Mouse (Mus musculus) left cerebral cortex, postnatal 4 days (tissue): ENCODE results near the gene Fbxw11. TPM values are rescaled to one million over a fixed set of nuclear protein-coding genes. Genes with fewer than 3 reads are reported as not detected.

Experiments used
- DNase-seq: peaks from one replicate; pipeline ENCODE4 v3.0.0-alpha.2; 2022
- intact Hi-C: fragments of 180-260 bp; cut with DNase I; formaldehyde crosslinking; loops from one replicate; pipeline ENCODE4 v1.15.1; 2025
- total RNA-seq, 2 experiments: library from RNA; stranded (reverse); gene quantifications; 2 replicates each; pipeline ENCODE4 v1.2.3; 2021

Fbxw11 gene
- total RNA-seq, 2 experiments from 2014 or later = 124 to 127 TPM

- intact Hi-C loops = no loop called here
- DNase-seq = no peak
Observed at GRCm38 (mm10) chr11:32736371-32736770, 93.8 kb downstream of the Fbxw11 start.

GRCm38 (mm10) chr11:32737729-32738128 lies 95.2 kb downstream of the Fbxw11 start:
- DNase-seq = no peak
- intact Hi-C loops = no loop called here

GRCm38 (mm10) chr11:32743891-32744290 lies 101.4 kb downstream of the Fbxw11 start:
- intact Hi-C loops = no loop called here
- no peak for DNase-seq

GRCm38 (mm10) chr11:32744463-32744862 lies 101.9 kb downstream of the Fbxw11 start:
- intact Hi-C loops = no loop called here
- DNase-seq = no peak

GRCm38 (mm10) chr11:32745466-32745865 lies 102.9 kb downstream of the Fbxw11 start:
- intact Hi-C loops = no loop called here
- no peak for DNase-seq

GRCm38 (mm10) chr11:32746036-32746435 lies 103.5 kb downstream of the Fbxw11 start:
- DNase-seq = no peak
- intact Hi-C loops = no loop called here

- intact Hi-C loops = no loop called here
- DNase-seq = no peak
Observed at GRCm38 (mm10) chr11:32746475-32746874, 104.0 kb downstream of the Fbxw11 start.

- intact Hi-C loops = no loop called here
- DNase-seq = no peak
Observed at GRCm38 (mm10) chr11:32748800-32749199, 106.3 kb downstream of the Fbxw11 start.

GRCm38 (mm10) chr11:32751863-32752594 lies 109.5 kb downstream of the Fbxw11 start:
- DNase-seq = no peak
- intact Hi-C loops = no loop called here

- intact Hi-C loops = no loop called here
- DNase-seq = no peak
Observed at GRCm38 (mm10) chr11:32752595-32752885, 110.0 kb downstream of the Fbxw11 start.

GRCm38 (mm10) chr11:32753358-32753757 lies 110.8 kb downstream of the Fbxw11 start:
- intact Hi-C loops = no loop called here

GRCm38 (mm10) chr11:32762773-32763172 lies 120.2 kb downstream of the Fbxw11 start:
- peak; percentile 46 for DNase-seq
- intact Hi-C loops = no loop called here

More at GRCm38 (mm10) chr11:32753358-32753757, 110.8 kb downstream of the Fbxw11 start:
- no peak for DNase-seq

GRCm38 (mm10) chr11:32767496-32768230 lies 125.1 kb downstream of the Fbxw11 start:
- no peak for DNase-seq
- intact Hi-C loops = no loop called here

GRCm38 (mm10) chr11:32768642-32769343 lies 126.3 kb downstream of the Fbxw11 start:
- intact Hi-C loops = no loop called here
- no peak for DNase-seq

GRCm38 (mm10) chr11:32780747-32781536 lies 138.4 kb downstream of the Fbxw11 start:
- peak; percentile 14 for DNase-seq
- intact Hi-C loops = no loop called here

GRCm38 (mm10) chr11:32781633-32782404 lies 139.3 kb downstream of the Fbxw11 start:
- intact Hi-C loops = no loop called here
- DNase-seq = peak; percentile 69

GRCm38 (mm10) chr11:32782724-32783123 lies 140.2 kb downstream of the Fbxw11 start:
- DNase-seq = no peak
- intact Hi-C loops = no loop called here

- intact Hi-C loops = no loop called here
- DNase-seq = no peak
Observed at GRCm38 (mm10) chr11:32785591-32786147, 143.1 kb downstream of the Fbxw11 start.

- intact Hi-C loops = no loop called here
- DNase-seq = no peak
Observed at GRCm38 (mm10) chr11:32786201-32786600, 143.7 kb downstream of the Fbxw11 start.
